Mouse (Mus musculus) testis, adult 2 months (tissue): ENCODE results near the gene Pan2. TPM values are rescaled to one million over a fixed set of nuclear protein-coding genes. Genes with fewer than 3 reads are reported as not detected.
"Not testable (repeated sequence)": the region's sequence is repeated elsewhere in the genome, so short reads cannot be mapped to it uniquely, and the experiment has no call there.

Experiments
- H3K27ac ChIP-seq: fragments of 200-500 bp; 2 replicates; pipeline ENCODE4 v1.5.1; 2012; ENCODE audit warnings: low read depth, low read length; ENCODE audit not compliant: control insufficient read depth, insufficient read depth
- H3K27me3 ChIP-seq: fragments of 200-500 bp; 2 replicates; pipeline ENCODE4 v1.6.1; 2012; ENCODE audit warnings: mild to moderate bottlenecking, low read length, moderate library complexity; ENCODE audit not compliant: control insufficient read depth, insufficient read depth
- H3K36me3 ChIP-seq: fragments of 200-500 bp; 2 replicates; pipeline ENCODE4 v1.6.1; 2012; ENCODE audit warnings: mild to moderate bottlenecking, low read length; ENCODE audit not compliant: control insufficient read depth, insufficient read depth
- H3K4me1 ChIP-seq: fragments of 200-500 bp; 2 replicates; pipeline ENCODE4 v1.6.1; 2012; ENCODE audit warnings: low read length; ENCODE audit not compliant: control insufficient read depth, insufficient read depth
- H3K4me3 ChIP-seq: fragments of 200-500 bp; 2 replicates; pipeline ENCODE4 v1.5.1; 2012; ENCODE audit warnings: low read depth, mild to moderate bottlenecking, low read length, moderate library complexity, mixed read lengths; ENCODE audit not compliant: control insufficient read depth
- CTCF ChIP-seq: fragments of 200-500 bp; IDR thresholded peaks from 2 replicates; pipeline ENCODE4 v1.5.1; 2012; ENCODE audit warnings: low read depth, mild to moderate bottlenecking, inconsistent platforms, low read length, moderate library complexity; ENCODE audit not compliant: control insufficient read depth, insufficient read depth, insufficient replicate concordance
- POLR2A ChIP-seq: fragments of 200-500 bp; IDR thresholded peaks from 2 replicates; pipeline ENCODE4 v1.6.1; 2012; ENCODE audit warnings: low read depth, mild to moderate bottlenecking, inconsistent platforms, low read length, moderate library complexity; ENCODE audit not compliant: control insufficient read depth
- polyA plus RNA-seq: library from polyadenylated mRNA; depleted of rRNA; stranded (reverse); fragments of >200 nt; gene quantifications from 2 replicates; pipeline ENCODE4 v1.2.3, GENCODE M21; 2012

Gene Pan2
- polyA plus RNA-seq, 1 experiment, result 24.6 TPM

DNA sequence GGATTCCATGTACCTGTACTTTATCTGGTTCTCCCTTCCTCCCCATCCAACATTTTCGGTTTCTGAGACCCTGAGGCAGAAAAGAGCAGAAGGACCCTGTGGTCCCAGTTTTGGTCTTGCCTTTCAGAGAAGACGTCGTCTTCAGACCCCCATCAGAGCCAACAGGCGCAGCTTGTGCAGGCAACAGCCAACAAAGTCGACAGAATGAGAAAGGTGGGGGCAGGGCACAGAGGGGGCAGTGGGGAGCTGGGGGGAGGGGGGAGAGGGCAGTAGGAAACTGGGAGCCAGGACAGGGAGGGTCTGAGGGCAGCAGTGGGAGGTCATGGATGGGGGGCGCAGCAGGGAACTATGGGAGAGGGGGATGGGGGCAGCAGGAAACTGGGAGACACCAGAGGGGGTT, 25.0 kb upstream of the Pan2 start:
- no peak overlapping the region for H3K4me3 ChIP-seq
- H3K36me3 ChIP-seq, result no peaks in the 10 kb centered on the region
- H3K4me1 ChIP-seq, result no peaks in the 10 kb centered on the region
- no peaks in the 10 kb centered on the region for H3K27me3 ChIP-seq
- no peak overlapping the region for H3K27ac ChIP-seq
- TF ChIP-seq CTCF (no peak), POLR2A (no peak)

DNA sequence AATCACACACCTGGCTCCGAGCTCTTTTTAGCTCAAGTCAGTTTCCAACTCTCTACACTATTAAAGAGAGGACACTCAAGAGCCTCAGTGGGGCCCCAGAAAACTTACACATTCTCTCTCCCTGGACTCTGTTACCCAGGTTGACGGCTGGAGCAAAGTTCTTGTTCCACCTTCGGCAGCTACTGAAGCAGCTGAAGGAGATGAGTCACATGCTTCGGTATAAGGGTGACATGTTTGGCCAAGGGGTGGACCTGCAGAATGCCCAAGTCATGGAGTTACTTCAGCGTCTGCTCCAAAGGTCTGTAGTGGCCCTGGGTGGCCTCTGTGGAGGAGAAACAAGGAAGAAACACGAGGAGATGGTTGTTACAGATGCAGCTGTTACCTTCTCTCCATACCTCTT, 22.2 kb upstream of the Pan2 start:
- Histone ChIP-seq H3K36me3 (no peaks in the 10 kb centered on the region), H3K4me1 (no peaks in the 10 kb centered on the region), H3K4me3 (no peak overlapping the region), H3K27ac (no peak overlapping the region), H3K27me3 (no peaks in the 10 kb centered on the region)
- TF ChIP-seq CTCF (no peak), POLR2A (no peak)

- no peak overlapping the region for H3K27ac ChIP-seq
- no peaks in the 10 kb centered on the region for H3K27me3 ChIP-seq
- H3K4me3 ChIP-seq, result no peak overlapping the region
- no peaks in the 10 kb centered on the region for H3K36me3 ChIP-seq
- TF ChIP-seq POLR2A (no peak), CTCF (no peak)
- H3K4me1 ChIP-seq, result no peaks in the 10 kb centered on the region
Measured at GRCm38 (mm10) chr10:128281682-128282081, 21.5 kb upstream of the Pan2 start.

DNA sequence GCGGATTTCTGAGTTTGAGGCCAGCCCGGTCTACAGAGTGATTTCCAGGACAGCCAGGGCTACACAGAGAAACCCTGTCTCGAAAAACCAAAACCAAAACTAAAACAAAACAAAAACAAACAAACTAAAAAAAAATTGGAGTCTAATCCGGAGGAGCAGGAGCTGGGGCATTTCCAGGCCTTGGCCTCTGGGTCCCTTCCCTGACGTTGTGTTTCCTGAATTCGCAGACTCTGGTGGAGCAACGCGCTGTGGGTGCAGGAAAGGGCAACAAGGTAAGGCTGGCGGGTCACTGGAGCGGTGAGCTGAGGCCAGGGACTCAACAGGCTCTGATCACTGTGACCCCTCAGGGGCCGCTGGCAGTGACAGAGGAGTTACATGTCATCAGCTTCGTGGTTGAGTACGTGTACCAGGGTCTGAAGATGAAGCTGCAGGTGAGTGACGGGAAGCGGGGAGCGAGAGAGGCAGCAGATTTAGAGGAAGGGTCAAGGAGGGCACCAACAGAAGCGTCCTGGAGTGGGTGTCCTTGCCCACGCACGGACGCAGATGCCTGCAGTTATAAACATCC, 20.2 kb upstream of the Pan2 start:
- TF ChIP-seq CTCF, result no peak
- Histone ChIP-seq H3K4me3 (no peak overlapping the region), H3K27me3 (no peaks in the 10 kb centered on the region), H3K36me3 (no peaks in the 10 kb centered on the region), H3K27ac (no peak overlapping the region), H3K4me1 (no peaks in the 10 kb centered on the region)

DNA sequence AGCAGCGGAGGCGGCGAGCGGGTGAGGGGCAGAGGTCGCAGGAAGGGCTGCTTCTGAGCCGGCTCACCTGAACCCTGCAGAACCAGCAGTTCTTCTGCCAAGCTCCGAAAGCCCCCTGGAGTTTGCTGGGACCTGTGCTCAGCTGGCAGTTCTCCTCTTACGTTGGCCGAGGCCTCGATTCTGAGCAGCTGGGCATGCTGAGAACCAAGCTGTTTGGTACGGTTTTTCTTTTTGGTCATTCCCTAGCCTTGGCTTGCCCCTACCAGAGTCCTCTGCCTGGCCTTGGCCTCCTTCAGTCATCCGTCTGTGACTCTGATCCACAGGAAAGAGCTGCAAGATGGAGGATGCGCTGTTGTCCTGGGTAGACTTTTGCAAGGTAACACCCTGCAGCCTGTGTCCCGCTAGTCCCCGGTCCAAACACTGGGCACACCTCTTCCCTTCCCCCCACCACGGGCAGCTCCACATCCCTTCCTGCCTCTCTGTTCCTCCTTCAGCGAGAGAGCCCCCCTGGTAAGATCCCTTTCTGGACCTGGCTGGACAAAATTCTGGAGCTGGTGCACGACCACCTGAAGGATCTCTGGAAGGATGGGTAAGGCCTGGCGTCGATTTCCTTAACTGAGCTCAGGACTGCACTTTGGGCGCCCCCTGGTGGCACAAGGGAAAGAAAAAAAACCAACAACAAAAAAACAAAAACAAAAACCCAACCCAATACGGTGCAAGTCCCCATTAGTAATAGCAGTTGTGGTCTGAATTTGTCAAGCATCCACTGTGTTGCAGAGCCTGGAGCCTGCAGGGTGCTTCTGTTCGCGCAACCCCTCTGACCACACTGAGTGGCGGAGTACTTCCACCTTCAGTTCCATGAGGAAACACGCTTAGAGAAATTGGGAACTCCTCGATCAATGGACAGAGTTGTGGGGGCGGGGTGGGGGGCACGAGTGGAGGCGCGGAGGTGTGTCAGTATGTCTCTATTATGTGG, 19.2 kb upstream of the Pan2 start:
- no peaks in the 10 kb centered on the region for H3K36me3 ChIP-seq
- no peaks in the 10 kb centered on the region for H3K27me3 ChIP-seq
- no peak overlapping the region for H3K27ac ChIP-seq
- H3K4me1 ChIP-seq, result no peaks in the 10 kb centered on the region
- no peak overlapping the region for H3K4me3 ChIP-seq
- TF ChIP-seq CTCF, result peak; percentile 49; the same call in 1 of the 2 replicates
- TF ChIP-seq POLR2A, result no peak

DNA sequence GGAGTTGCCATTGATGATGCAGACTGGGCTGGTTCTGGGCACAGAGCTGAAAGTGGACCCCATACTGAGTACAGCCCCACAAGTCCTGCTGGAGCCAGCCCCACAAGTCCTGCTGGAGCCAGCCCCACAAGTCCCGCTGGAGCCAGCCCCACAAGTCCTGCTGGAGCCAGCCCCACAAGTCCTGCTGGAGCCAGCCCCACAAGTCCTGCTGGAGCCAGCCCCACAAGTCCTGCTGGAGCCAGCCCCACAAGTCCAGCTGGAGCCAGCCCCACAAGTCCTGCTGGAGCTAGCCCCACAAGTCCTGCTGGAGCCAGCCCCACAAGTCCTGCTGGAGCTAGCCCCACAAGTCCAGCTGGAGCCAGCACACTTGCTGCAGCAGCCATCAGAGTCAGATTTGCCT, 12.5 kb upstream of the Pan2 start:
- not testable (repeated sequence) for H3K36me3 ChIP-seq, H3K4me3 ChIP-seq

DNA sequence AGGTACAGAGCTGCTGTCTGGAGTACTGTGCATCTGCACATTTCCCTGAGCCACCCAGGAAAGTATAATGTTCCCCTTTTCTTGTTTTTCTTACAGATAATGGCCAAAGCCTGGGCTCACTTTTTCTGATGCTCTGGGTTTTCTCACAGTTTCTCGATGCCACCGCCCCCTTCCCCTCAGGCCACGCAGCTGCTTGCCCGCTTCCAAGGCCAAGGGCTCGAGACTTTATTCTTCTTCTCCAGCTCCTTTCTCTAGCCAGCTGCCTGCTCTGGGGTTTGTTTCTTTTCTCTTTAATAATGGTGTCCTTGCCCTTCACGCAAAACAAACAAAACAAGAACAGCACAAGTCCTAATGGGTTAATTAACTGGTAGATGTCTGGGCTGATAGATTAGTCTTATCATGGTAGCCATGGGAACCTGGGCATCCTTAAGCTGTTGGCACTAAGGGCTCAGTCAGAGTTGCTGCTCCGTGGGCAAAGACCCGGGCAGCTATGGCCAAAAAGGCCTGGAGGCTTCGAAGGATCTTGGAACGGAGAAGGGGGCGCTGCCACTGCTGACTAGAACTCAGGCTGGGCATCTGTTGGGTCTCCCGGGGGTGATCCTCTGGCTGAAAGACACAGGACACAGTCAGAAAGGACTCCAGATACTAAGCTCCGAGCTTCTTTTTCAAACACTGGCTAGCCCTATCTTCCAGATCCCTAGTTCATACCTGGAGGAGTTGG, 6.6 kb upstream of the Pan2 start:
- no peaks in the 10 kb centered on the region for H3K27me3 ChIP-seq
- H3K4me3 ChIP-seq, result no peak overlapping the region
- no peak overlapping the region for H3K27ac ChIP-seq
- no peaks in the 10 kb centered on the region for H3K36me3 ChIP-seq
- no peak for TF ChIP-seq POLR2A
- no peak for TF ChIP-seq CTCF
- H3K4me1 ChIP-seq, result peaks cover 4% of the 10 kb centered on the region; the same call in 1 of the 2 replicates

More for the DNA sequence above, 12.5 kb upstream of the Pan2 start:
- H3K27me3 ChIP-seq, H3K4me1 ChIP-seq, H3K27ac ChIP-seq: not testable (repeated sequence)
